Mouse (Mus musculus) hindbrain, embryonic 13.5 days (tissue): Measurements from ENCODE around the gene Ephb1. TPM values are rescaled to one million over a fixed set of nuclear protein-coding genes. Genes with fewer than 3 reads are reported as not detected.
A peak's percentile ranks its signal among the peaks of the same experiment; 100 is the strongest.

Experiments used
- ATAC-seq: fragments of 200-750 bp; cut with Nextera tagmentation; 2 replicates; pipeline ENCODE4 v1.8.0; 2017; ENCODE audit warnings: moderate TSS enrichment; ENCODE audit not compliant: low FRiP score
- H3K27ac ChIP-seq: fragments of 300-500 bp; sonication (generic); 2 replicates; pipeline ENCODE4 v1.5.1; 2015; ENCODE audit warnings: inconsistent platforms, mild to moderate bottlenecking, moderate library complexity
- H3K27me3 ChIP-seq: fragments of 300-500 bp; sonication (generic); 2 replicates; pipeline ENCODE4 v1.6.1; 2015; ENCODE audit warnings: mild to moderate bottlenecking, inconsistent platforms
- H3K36me3 ChIP-seq: fragments of 300-500 bp; sonication (generic); 2 replicates; pipeline ENCODE4 v1.6.1; 2015; ENCODE audit warnings: mild to moderate bottlenecking, inconsistent platforms
- H3K4me1 ChIP-seq: fragments of 300-500 bp; sonication (generic); replicated peaks from 2 replicates; pipeline ENCODE4 v1.6.1; 2015; ENCODE audit warnings: inconsistent platforms
- H3K4me2 ChIP-seq: fragments of 300-500 bp; sonication (generic); 2 replicates; pipeline ENCODE4 v1.6.1; 2015; ENCODE audit warnings: inconsistent platforms, mild to moderate bottlenecking, moderate library complexity
- H3K4me3 ChIP-seq: fragments of 300-500 bp; sonication (generic); 2 replicates; pipeline ENCODE4 v1.5.1; 2015; ENCODE audit warnings: mild to moderate bottlenecking, inconsistent platforms
- H3K9ac ChIP-seq: fragments of 300-500 bp; sonication (generic); 2 replicates; pipeline ENCODE4 v1.6.1; 2015; ENCODE audit warnings: mild to moderate bottlenecking, inconsistent platforms
- H3K9me3 ChIP-seq: fragments of 300-500 bp; sonication (generic); 2 replicates; pipeline ENCODE4 v1.6.1; 2016; ENCODE audit warnings: inconsistent platforms
- WGBS: fragments of 180-500 bp; shearing (Covaris S2); methylation state at CpG from one replicate; pipeline ENCODE4 v1.1.7; 2015; 5-methylcytosine and 5-hydroxymethylcytosine counted together
- polyA plus RNA-seq: library from polyadenylated mRNA; unstranded; fragments of >200 nt; fragmentation: Nextera tagmentation; extraction: Ambion mirVana; gene quantifications from 2 replicates; pipeline ENCODE4 v1.2.1, GENCODE M21; 2015

Gene Ephb1
- polyA plus RNA-seq, 1 experiment from 2014 or later, result 45.4 TPM

DNA sequence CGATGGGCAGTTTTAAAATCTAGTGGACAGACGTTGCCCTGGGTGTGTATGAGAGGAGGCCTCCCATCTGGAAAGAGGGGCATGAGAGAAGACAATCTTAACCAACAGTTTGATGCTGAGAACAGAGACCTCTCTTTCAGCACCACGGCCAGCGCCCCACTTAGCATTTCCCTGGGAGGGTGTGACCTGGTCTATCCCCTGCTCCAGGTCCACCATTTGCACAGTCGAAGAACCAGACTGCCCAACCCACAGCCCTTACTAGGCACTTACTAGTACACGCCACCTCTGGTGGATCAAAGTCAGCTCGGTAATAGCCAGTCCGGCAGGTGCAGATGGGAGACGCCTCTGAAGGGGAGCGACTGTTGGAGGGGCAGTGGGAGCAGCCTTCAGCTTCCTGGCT, 287.9 kb downstream of the Ephb1 start:
- no peak overlapping the region for H3K9ac ChIP-seq
- no peak overlapping the region for H3K4me3 ChIP-seq
- H3K4me2 ChIP-seq, result no peak overlapping the region
- WGBS, result 79% methylated on average over 10 of the region's 10 CpGs
- no peaks in the 10 kb centered on the region for H3K27me3 ChIP-seq
- no peak overlapping the region for H3K27ac ChIP-seq
- ATAC-seq, result no peak
- no peaks in the 10 kb centered on the region for H3K9me3 ChIP-seq
- peaks cover 20% of the 10 kb centered on the region for H3K4me1 ChIP-seq
- H3K36me3 ChIP-seq, result peaks cover 2% of the 10 kb centered on the region; the same call in 1 of the 2 replicates

DNA sequence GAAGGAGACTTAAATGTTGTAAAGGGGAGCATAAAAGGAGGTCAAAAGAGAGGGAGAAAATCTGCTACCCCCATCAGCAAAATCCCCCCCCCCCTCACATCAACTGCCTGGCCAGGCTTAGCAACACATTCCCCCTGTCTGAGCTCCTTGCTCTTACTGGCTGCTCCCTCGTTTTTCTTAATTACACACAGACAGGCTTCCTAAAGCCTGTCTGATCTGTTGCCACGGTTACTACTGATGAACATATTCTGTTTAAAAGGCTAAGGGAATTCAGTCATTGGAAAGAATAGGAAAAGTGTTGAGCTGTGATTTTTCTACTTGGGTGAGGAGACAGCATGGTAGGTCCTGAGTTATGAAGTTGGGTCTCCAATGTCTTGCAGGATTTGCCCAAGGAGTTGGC, 308.6 kb downstream of the Ephb1 start:
- Histone ChIP-seq H3K27ac (peak overlapping the region; percentile 72), H3K4me3 (no peak overlapping the region), H3K27me3 (no peaks in the 10 kb centered on the region), H3K9ac (peak overlapping the region; percentile 43), H3K4me2 (0 out of 2 replicates have a peak overlapping the region, but pooled peaks have one; percentile 3), H3K36me3 (peaks cover 3% of the 10 kb centered on the region), H3K9me3 (no peaks in the 10 kb centered on the region), H3K4me1 (peaks cover 18% of the 10 kb centered on the region)
- 12% methylated on average over 2 of the region's 2 CpGs for WGBS
- peak; percentile 80 for ATAC-seq

- Histone ChIP-seq H3K4me1 (peaks cover 18% of the 10 kb centered on the region), H3K27me3 (no peaks in the 10 kb centered on the region), H3K9me3 (no peaks in the 10 kb centered on the region), H3K36me3 (peaks cover 6% of the 10 kb centered on the region), H3K4me2 (0 out of 2 replicates have a peak overlapping the region, but pooled peaks have one; percentile 3), H3K4me3 (no peak overlapping the region), H3K27ac (peak overlapping the region; percentile 72), H3K9ac (peak overlapping the region; percentile 43)
- ATAC-seq, result peak; percentile 52
- 16% methylated on average over 8 of the region's 8 CpGs for WGBS
These were observed 309.2 kb downstream of the Ephb1 start for GRCm38 (mm10) chr9:102045111-102045861.

GRCm38 (mm10) chr9:102039011-102039733, 315.3 kb downstream of the Ephb1 start:
- WGBS, result 68% methylated on average over 6 of the region's 6 CpGs
- Histone ChIP-seq H3K9me3 (no peaks in the 10 kb centered on the region), H3K9ac (no peak overlapping the region), H3K4me2 (no peak overlapping the region), H3K4me3 (no peak overlapping the region), H3K27ac (peak overlapping the region; percentile 46; the same call in 1 of the 2 replicates), H3K4me1 (peaks cover 7% of the 10 kb centered on the region; the same call in 1 of the 2 replicates), H3K36me3 (peaks cover 6% of the 10 kb centered on the region), H3K27me3 (no peaks in the 10 kb centered on the region)
- no peak for ATAC-seq

- Histone ChIP-seq H3K4me1 (peaks cover 19% of the 10 kb centered on the region), H3K9ac (no peak overlapping the region), H3K9me3 (no peaks in the 10 kb centered on the region), H3K4me2 (no peak overlapping the region), H3K27ac (no peak overlapping the region), H3K4me3 (no peak overlapping the region), H3K27me3 (no peaks in the 10 kb centered on the region), H3K36me3 (peaks cover 6% of the 10 kb centered on the region)
- 74% methylated on average over 5 of the region's 5 CpGs for WGBS
- no peak for ATAC-seq
These were observed 318.4 kb downstream of the Ephb1 start for GRCm38 (mm10) chr9:102036132-102036531.

- H3K4me3 ChIP-seq, result no peak overlapping the region
- H3K4me1 ChIP-seq, result peaks cover 12% of the 10 kb centered on the region
- no peaks in the 10 kb centered on the region for H3K9me3 ChIP-seq
- H3K27ac ChIP-seq, result no peak overlapping the region
- WGBS, result 78% methylated on average over 5 of the region's 5 CpGs
- ATAC-seq, result no peak
- H3K4me2 ChIP-seq, result no peak overlapping the region
- no peak overlapping the region for H3K9ac ChIP-seq
- no peaks in the 10 kb centered on the region for H3K36me3 ChIP-seq
- 0 out of 2 replicates have a peak, but pooled peaks cover 2% of the 10 kb centered on the region for H3K27me3 ChIP-seq
These were observed 321.3 kb downstream of the Ephb1 start for GRCm38 (mm10) chr9:102033231-102033630.

DNA sequence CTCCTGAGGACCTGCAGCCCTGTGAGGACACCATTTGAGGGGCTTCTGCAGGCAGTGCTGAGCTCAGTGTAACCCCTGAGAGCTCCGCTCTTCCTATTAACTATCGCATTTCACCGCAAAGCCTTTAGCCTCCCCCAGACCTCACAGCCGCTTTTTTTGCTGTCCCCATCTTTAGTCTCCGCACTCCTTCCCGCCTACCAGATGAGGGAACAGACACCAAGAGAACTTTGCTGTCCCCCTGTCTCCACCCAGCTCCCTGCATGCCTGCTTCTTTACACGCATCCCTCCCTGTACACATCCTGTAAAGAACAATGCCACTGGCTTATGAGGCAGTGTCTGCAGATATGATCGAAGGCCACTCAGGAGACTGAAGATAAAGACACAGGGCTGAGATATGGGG, 322.1 kb downstream of the Ephb1 start:
- Histone ChIP-seq H3K4me3 (no peak overlapping the region), H3K36me3 (no peaks in the 10 kb centered on the region), H3K9ac (no peak overlapping the region), H3K4me1 (peaks cover 12% of the 10 kb centered on the region), H3K4me2 (no peak overlapping the region), H3K27me3 (0 out of 2 replicates have a peak, but pooled peaks cover 2% of the 10 kb centered on the region), H3K9me3 (no peaks in the 10 kb centered on the region), H3K27ac (peak overlapping the region; percentile 13)
- 0 out of 2 replicates have a peak, but pooled peaks have one; percentile 32 for ATAC-seq
- 84% methylated on average over 8 of the region's 8 CpGs for WGBS

GRCm38 (mm10) chr9:102029661-102030060, 324.8 kb downstream of the Ephb1 start:
- Histone ChIP-seq H3K4me3 (no peak overlapping the region), H3K4me2 (no peak overlapping the region), H3K27me3 (0 out of 2 replicates have a peak, but pooled peaks cover 2% of the 10 kb centered on the region), H3K27ac (no peak overlapping the region), H3K4me1 (peaks cover 12% of the 10 kb centered on the region), H3K9ac (no peak overlapping the region), H3K36me3 (no peaks in the 10 kb centered on the region), H3K9me3 (no peaks in the 10 kb centered on the region)
- no peak for ATAC-seq
- WGBS, result 77% methylated on average over 7 of the region's 7 CpGs

DNA sequence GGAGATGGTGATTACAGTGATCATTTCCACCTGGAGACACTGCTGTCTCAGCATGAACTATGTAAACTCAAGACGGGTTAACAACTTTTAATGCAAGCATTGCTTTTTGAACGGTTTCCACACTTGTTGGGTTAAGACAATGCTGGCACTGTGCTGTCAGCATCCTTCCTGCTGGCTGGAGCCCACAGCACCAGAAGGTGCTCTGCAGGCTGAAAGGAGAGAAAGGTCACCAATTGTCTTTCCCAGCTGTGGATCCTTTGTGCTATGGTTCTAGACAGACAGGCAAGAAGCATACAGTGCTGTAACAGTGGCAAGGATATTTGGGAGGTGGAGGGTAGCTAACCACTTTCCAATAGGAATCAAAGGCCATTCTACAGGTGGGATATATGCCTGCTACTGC, 328.4 kb downstream of the Ephb1 start:
- Histone ChIP-seq H3K4me1 (no peaks in the 10 kb centered on the region), H3K4me3 (no peak overlapping the region)
- 48% methylated on average over 2 of the region's 2 CpGs for WGBS

DNA sequence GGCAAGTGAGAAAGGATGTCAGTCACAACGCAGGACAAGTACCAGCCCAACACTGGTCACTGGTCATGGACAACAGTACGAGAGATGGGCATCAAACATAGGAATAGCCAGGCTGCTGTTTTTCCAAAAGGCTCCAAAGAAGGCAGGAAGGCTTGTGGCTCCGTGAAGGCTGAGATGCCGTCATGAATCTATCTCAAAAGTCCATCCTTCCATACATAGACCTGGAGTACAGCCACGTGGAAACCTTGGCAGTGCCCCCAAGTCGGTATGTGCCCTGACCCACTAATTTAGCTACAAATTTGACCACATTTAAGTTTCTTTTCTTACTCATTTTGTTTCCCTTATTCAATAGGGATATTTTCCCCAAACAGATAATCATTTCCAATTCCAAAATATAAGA, 329.4 kb downstream of the Ephb1 start:
- ATAC-seq, result no peak
- Histone ChIP-seq H3K36me3 (no peaks in the 10 kb centered on the region), H3K9me3 (peaks cover 2% of the 10 kb centered on the region; the same call in 1 of the 2 replicates), H3K4me1 (no peaks in the 10 kb centered on the region), H3K27me3 (no peaks in the 10 kb centered on the region), H3K27ac (no peak overlapping the region), H3K4me3 (no peak overlapping the region), H3K4me2 (no peak overlapping the region), H3K9ac (no peak overlapping the region)
- WGBS, result 92% methylated on average over 6 of the region's 6 CpGs

More for the DNA sequence above, 328.4 kb downstream of the Ephb1 start:
- Histone ChIP-seq H3K36me3 (no peaks in the 10 kb centered on the region), H3K9ac (no peak overlapping the region), H3K27me3 (0 out of 2 replicates have a peak, but pooled peaks cover 2% of the 10 kb centered on the region), H3K27ac (no peak overlapping the region), H3K4me2 (no peak overlapping the region), H3K9me3 (no peaks in the 10 kb centered on the region)
- ATAC-seq, result no peak

GRCm38 (mm10) chr9:102015516-102015915, 339.0 kb downstream of the Ephb1 start:
- peaks cover 12% of the 10 kb centered on the region; the same call in 1 of the 2 replicates for H3K9me3 ChIP-seq
- no peak for ATAC-seq
- H3K4me3 ChIP-seq, result no peak overlapping the region
- no peaks in the 10 kb centered on the region for H3K27me3 ChIP-seq
- H3K4me1 ChIP-seq, result 0 out of 2 replicates have a peak, but pooled peaks cover 6% of the 10 kb centered on the region
- no peak overlapping the region for H3K9ac ChIP-seq
- H3K27ac ChIP-seq, result no peak overlapping the region
- H3K36me3 ChIP-seq, result 0 out of 2 replicates have a peak, but pooled peaks cover 4% of the 10 kb centered on the region
- no peak overlapping the region for H3K4me2 ChIP-seq

GRCm38 (mm10) chr9:102007706-102008105, 346.8 kb downstream of the Ephb1 start:
- no peaks in the 10 kb centered on the region for H3K9me3 ChIP-seq
- H3K27me3 ChIP-seq, result no peaks in the 10 kb centered on the region
- ATAC-seq, result no peak
- H3K9ac ChIP-seq, result no peak overlapping the region
- 68% methylated on average over 10 of the region's 10 CpGs for WGBS
- H3K4me2 ChIP-seq, result no peak overlapping the region
- 0 out of 2 replicates have a peak, but pooled peaks cover 3% of the 10 kb centered on the region for H3K36me3 ChIP-seq
- H3K27ac ChIP-seq, result no peak overlapping the region
- no peak overlapping the region for H3K4me3 ChIP-seq
- peaks cover 24% of the 10 kb centered on the region for H3K4me1 ChIP-seq
